Mouse (Mus musculus) embryonic fibroblast, embryonic 13.5 days (primary cell): ENCODE data around the gene Ext2.

Experiments used
- CTCF ChIP-seq: IDR thresholded peaks from 2 replicates; pipeline ENCODE4 v1.5.1; 2011; ENCODE audit warnings: mild to moderate bottlenecking, control low read depth, low read length, moderate library complexity, borderline replicate concordance; ENCODE audit not compliant: insufficient read depth
- POLR2A ChIP-seq: IDR thresholded peaks from 2 replicates; pipeline ENCODE4 v1.6.1; 2011; ENCODE audit warnings: low read depth, mild to moderate bottlenecking, control low read depth, low read length, moderate library complexity

DNA sequence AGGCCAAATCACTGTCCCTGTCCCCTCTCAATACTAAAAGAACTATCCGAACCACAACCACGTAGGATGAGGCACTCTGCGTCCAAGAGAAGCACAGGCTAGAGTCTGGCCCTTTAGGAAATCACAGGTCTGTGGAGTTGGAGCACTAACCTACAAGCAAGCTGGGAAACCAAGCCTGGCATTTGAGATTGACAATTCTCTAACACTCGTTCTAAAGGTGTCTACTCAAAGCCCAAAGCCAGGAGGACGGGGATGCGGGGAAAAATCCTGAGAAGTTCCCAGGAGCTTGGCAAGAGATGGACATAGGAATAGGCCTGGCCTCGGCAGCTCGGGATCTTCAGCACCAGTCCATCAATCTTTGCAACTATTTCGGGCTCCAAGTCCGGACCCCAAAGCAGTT, 177.2 kb downstream of the Ext2 start:
- no peak for TF ChIP-seq POLR2A
- TF ChIP-seq CTCF: no peak
